15 mouse cellular contexts compared by ENCODE assay signal in the genomic region with DNA sequence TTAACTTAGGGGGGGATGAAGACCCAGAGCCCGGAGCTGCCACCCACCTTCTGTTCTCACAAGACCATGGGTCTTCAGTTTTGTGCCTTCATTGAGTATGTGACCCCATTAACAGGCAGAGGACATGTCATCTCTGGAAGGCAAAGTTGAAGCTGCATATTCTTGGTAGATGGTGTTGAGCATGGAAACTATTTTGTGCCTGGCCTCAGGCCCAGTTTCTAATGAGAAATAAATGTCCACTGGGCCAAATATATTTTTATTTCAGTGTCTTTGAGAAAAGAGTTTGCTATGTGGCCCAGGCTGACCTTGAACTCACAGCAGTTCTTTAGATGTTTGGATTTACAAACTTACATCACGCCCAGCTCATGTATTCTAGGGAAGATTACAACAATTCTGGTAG. TPM values are rescaled to one million over a fixed set of nuclear protein-coding genes. Genes with fewer than 3 reads are reported as not detected.
"Had no signal": no experiment of that assay in that cellular context is flagged by ENCODE, and none has a peak within 500 bp of the region (broad histone marks: within the 10 kb centered on the region; RNA-seq: fewer than 3 reads in every experiment).

No protein-coding gene starts in this region.

- H3K4me2 ChIP-seq: liver, embryonic 11.5 days; liver, embryonic 15.5 days; midbrain, embryonic 13.5 days; stomach, embryonic 15.5 days had no signal

- H3K27ac ChIP-seq: left cerebral cortex, adult 2 months; limb, embryonic 10.5 days; liver, embryonic 15.5 days; midbrain, embryonic 13.5 days; stomach, embryonic 15.5 days had no signal

- ATAC-seq: midbrain, embryonic 13.5 days had no signal

- H3K4me1 ChIP-seq: limb, embryonic 10.5 days; liver, embryonic 15.5 days; midbrain, embryonic 13.5 days; stomach, embryonic 15.5 days had no signal

- DNase-seq: kidney, adult 2 months; lung, postnatal 36 days; right cerebral cortex, postnatal 14 days; thymus, postnatal 4 days had no signal

- H3K27me3 ChIP-seq: liver, embryonic 15.5 days; midbrain, embryonic 13.5 days; stomach, embryonic 15.5 days had no signal

- H3K4me3 ChIP-seq: left cerebral cortex, adult 2 months; limb, embryonic 10.5 days; liver, embryonic 15.5 days; midbrain, embryonic 13.5 days; stomach, embryonic 15.5 days had no signal

- H3K9ac ChIP-seq: liver, embryonic 15.5 days; midbrain, embryonic 13.5 days; stomach, embryonic 15.5 days had no signal

- H3K9me3 ChIP-seq: limb, embryonic 10.5 days; liver, embryonic 15.5 days; midbrain, embryonic 13.5 days; stomach, embryonic 15.5 days had no signal

RNA-seq across cellular contexts. Expression of a gene that starts 7.4 kb away (rescaled TPM):
- total RNA-seq: megakaryocyte progenitor cell, adult 5-6 weeks had no signal
- polyA plus RNA-seq: kidney, adult 2 months; kidney, embryonic 16.5 days; limb, embryonic 10.5 days; liver, embryonic 11.5 days; liver, embryonic 15.5 days; midbrain, embryonic 13.5 days; spleen, adult 2 months; stomach, embryonic 15.5 days had no signal

RNA-seq across cellular contexts. Expression of a gene that starts 13.8 kb away (rescaled TPM):
- total RNA-seq: layer of hippocampus, postnatal 25 days; megakaryocyte progenitor cell, adult 5-6 weeks had no signal
- polyA plus RNA-seq: kidney, adult 2 months; limb, embryonic 10.5 days; liver, embryonic 11.5 days; liver, embryonic 15.5 days; midbrain, embryonic 13.5 days; neural tube, embryonic 14.5 days; stomach, embryonic 15.5 days had no signal
